Mouse (Mus musculus) midbrain, embryonic 10.5 days (tissue): ENCODE results near the gene P2rx3. TPM values are rescaled to one million over a fixed set of nuclear protein-coding genes. Genes with fewer than 3 reads are reported as not detected.

Experiments used
- DNase-seq: peaks from one replicate; pipeline ENCODE4 v3.0.0-alpha.2; 2017; ENCODE audit warnings: low spot score
- H3K27ac ChIP-seq: fragments of 300-500 bp; sonication (generic); replicated peaks from 2 replicates; pipeline ENCODE4 v1.5.1; 2016; ENCODE audit warnings: mild to moderate bottlenecking
- H3K27me3 ChIP-seq: fragments of 300-500 bp; sonication (generic); 2 replicates; pipeline ENCODE4 v1.6.1; 2016; ENCODE audit warnings: low read depth, mild to moderate bottlenecking; ENCODE audit not compliant: poor library complexity, severe bottlenecking
- H3K36me3 ChIP-seq: fragments of 300-500 bp; sonication (generic); 2 replicates; pipeline ENCODE4 v1.6.1; 2016; ENCODE audit warnings: mild to moderate bottlenecking, moderate library complexity
- H3K4me1 ChIP-seq: fragments of 300-500 bp; sonication (generic); 2 replicates; pipeline ENCODE4 v1.6.1; 2016
- H3K4me3 ChIP-seq: fragments of 300-500 bp; sonication (generic); 2 replicates; pipeline ENCODE4 v1.5.1; 2016; ENCODE audit warnings: mild to moderate bottlenecking, moderate library complexity
- H3K9me3 ChIP-seq: fragments of 300-500 bp; sonication (generic); replicated peaks from 2 replicates; pipeline ENCODE4 v1.6.1; 2016; ENCODE audit warnings: mild to moderate bottlenecking
- WGBS: fragments of 180-500 bp; shearing (Covaris S2); methylation state at CpG from one replicate; pipeline ENCODE4 v1.1.7; 2016; 5-methylcytosine and 5-hydroxymethylcytosine counted together
- polyA plus RNA-seq: library from polyadenylated mRNA; unstranded; fragments of >200 nt; fragmentation: Nextera tagmentation; extraction: Ambion mirVana; gene quantifications from 2 replicates; pipeline ENCODE4 v1.2.1, GENCODE M21; 2016

P2rx3 gene
- polyA plus RNA-seq, 1 experiment from 2014 or later: 4.7 TPM

DNA sequence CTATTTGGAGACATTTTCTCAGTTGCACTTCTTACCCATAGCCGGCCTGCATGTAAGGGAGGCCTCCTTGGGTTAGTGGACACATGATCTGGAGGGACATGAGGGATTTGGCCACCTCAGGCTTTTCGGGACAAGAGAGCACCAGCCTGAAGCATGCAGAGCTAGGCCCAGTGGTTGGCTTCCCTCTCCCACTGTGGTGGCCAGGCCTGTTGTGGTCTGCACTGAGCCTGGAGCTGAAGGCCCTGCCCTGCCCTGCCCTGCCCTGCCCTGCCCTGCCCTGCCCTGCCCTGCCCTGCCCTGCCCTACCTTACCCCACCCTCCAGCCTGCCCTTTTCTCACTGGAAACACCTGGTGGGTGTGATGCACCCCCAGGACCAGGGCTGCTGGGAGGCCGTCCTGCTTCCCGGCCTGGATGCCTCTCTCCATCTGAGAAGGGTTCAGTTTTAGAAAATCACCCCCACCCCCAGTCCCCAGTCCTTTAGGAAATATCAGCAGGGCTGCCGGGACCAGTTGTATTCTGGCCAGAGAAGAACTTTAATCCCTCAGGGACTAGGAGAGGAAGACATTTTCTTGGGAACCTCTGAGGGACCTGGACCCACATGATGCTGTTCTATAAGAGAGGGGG is 16.0 kb upstream of the P2rx3 start:
- no peaks in the 10 kb centered on the region for H3K27me3 ChIP-seq
- no peak for DNase-seq
- peaks cover 70% of the 10 kb centered on the region for H3K36me3 ChIP-seq
- peaks cover 29% of the 10 kb centered on the region for H3K4me1 ChIP-seq
- WGBS: 89% methylated on average over 5 of the region's 5 CpGs
- no peaks in the 10 kb centered on the region for H3K9me3 ChIP-seq
- no peak overlapping the region for H3K4me3 ChIP-seq
- no peak overlapping the region for H3K27ac ChIP-seq

DNA sequence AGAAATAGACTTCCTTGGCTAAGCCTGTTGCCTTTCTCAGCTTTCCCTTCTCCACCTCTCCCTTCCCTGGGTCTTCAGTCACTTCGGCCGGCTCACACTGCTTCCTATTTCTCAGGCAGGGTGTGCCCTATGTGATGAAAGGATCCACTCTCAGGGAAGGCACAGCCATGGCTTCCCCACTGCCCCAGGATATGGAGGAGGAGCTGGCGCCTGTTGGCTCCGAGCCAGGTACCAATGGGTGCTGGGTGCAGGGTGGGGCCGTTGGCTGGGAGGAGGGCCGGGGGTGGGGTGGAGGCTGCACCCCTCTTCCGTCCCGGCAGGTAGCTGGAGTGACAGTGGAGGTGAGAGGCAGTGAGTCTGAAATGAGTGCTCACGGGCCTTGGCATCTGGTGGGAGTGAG is 13.5 kb upstream of the P2rx3 start:
- H3K4me1 ChIP-seq: peaks cover 42% of the 10 kb centered on the region
- H3K27ac ChIP-seq: peak overlapping the region; percentile 76
- no peaks in the 10 kb centered on the region for H3K27me3 ChIP-seq
- H3K4me3 ChIP-seq: peak overlapping the region; percentile 79
- WGBS: 65% methylated on average over 9 of the region's 9 CpGs
- peaks cover 60% of the 10 kb centered on the region for H3K36me3 ChIP-seq
- H3K9me3 ChIP-seq: no peaks in the 10 kb centered on the region
- no peak for DNase-seq

DNA sequence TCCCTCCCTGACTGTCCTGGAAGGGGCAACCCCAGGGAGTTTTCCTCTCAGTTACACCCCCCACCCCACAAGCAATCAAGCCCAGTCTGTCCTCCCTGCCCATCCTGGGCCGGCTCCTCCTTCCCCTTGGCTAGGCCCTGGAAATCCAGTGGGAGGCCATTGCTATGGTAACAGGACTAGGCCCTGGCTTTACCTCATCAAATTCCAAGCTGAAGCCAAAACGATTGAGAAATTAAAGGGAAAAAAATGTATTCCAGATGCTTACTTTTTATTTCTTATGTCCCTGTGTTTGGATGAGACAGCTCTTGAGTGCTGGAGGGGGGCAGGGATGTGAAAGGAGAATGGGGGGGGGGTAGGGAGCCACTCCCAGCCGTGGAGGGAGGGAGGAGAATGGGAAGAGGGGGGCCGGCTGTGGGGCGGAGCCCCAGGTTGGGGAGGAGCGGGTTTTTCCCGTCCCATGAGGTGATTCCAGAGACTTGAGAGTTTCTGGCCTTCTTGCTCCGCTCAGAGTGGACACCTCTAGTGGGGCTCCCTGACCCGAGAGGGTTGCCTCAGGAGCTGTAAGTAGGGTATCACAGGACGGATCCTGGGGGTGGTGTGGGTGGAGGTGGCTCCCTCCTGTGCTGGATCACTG is 12.9 kb upstream of the P2rx3 start:
- Histone ChIP-seq H3K27me3 (no peaks in the 10 kb centered on the region), H3K4me3 (peak overlapping the region; percentile 79), H3K27ac (peak overlapping the region; percentile 76), H3K9me3 (no peaks in the 10 kb centered on the region), H3K4me1 (peaks cover 42% of the 10 kb centered on the region), H3K36me3 (peaks cover 60% of the 10 kb centered on the region)
- WGBS: 5% methylated on average over 10 of the region's 10 CpGs
- peak; percentile 63 for DNase-seq

DNA sequence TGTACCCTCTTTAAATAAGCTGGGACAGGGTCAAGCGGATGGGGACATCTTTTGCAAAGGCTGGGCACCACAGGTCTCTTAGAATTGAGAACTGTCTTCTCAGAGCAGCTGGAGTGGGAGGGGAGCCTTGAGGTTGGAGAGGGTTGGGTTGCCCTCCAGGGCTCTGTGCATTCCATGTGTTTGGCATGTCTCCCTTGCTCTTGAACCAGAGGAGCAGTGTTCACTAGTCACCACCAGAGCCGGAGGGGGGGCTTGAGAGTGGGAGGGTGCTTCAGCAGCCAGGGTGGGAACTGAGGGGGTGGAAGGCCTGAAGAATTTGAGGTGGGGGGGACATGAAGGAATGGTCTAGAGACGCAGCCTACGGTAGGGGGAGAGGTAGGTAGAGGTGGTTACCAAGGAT is 12.0 kb upstream of the P2rx3 start:
- Histone ChIP-seq H3K36me3 (peaks cover 60% of the 10 kb centered on the region), H3K4me3 (peak overlapping the region; percentile 79), H3K4me1 (peaks cover 42% of the 10 kb centered on the region), H3K27me3 (no peaks in the 10 kb centered on the region), H3K9me3 (no peaks in the 10 kb centered on the region), H3K27ac (peak overlapping the region; percentile 46)
- DNase-seq: no peak
- 67% methylated on average over 4 of the region's 4 CpGs for whole genome bisulfite sequencing

DNA sequence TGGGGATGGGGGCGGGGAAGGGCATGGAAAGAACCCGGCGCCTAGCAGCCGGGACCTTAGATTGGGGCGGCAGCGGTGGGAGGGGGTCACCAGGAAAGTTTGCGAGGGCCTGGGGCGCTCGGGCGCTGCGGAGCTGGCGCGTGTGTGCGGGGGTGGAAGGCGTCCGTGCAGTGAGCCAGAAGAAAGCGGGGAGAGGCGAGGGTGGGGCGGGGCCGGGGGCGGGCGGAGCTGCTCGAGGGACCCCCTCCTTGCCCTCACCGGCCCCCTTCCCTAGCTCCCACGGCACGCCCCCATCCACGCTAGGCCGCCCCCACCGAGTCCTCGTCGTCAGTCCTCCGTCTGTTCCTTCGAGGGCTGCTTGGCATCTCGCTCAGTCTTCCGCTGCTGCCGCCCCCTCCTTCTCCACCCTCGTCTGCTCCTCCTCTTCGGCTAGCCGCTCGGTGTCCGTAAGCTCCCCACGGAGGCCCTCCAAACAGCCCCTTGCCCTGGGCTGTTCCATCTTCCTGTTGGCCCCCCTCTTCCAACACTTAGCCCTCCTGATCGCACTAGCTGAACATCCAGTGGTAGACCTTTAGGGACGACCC is 11.0 kb upstream of the P2rx3 start:
- H3K27ac ChIP-seq: peak overlapping the region; percentile 92
- H3K4me1 ChIP-seq: peaks cover 42% of the 10 kb centered on the region
- no peaks in the 10 kb centered on the region for H3K9me3 ChIP-seq
- peaks cover 60% of the 10 kb centered on the region for H3K36me3 ChIP-seq
- DNase-seq: peak; percentile 73
- WGBS: 1% methylated on average over 40 of the region's 44 CpGs
- peak overlapping the region; percentile 79 for H3K4me3 ChIP-seq
- no peaks in the 10 kb centered on the region for H3K27me3 ChIP-seq

DNA sequence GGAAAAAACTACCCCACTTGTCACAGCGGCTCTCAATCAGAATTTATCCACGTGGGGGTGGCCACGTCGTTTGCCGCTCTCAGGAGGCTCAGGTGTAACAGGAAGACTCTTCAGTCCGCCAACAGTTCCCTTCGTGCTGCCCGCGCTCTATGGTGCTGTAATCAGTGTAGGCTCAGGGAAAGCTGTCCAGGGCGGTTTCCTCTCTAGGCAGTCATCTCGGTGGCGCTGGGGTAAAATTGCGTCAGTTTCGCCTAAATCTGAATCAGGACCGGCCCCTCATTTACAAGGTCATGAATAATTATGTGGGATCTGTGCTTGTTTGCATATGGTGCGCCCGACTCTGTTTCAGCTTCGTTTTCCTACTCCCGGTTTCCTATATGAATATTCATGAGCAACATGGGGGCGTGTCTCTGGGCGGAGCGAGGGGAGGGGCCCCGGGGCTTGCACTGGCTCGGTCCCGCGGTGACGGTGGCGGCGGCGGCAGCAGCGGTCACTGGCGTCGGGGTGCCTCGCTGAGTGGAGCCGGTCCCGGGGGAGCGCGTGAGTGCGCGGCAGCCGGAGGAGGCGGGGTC is 10.4 kb upstream of the P2rx3 start, which contains the start of gene Tnks1bp1:
Gene Tnks1bp1 (plus strand): TSS at position 427 of the 572 bp plus-strand sequence.
- under 1% methylated on average over 42 of the region's 42 CpGs for WGBS
- H3K36me3 ChIP-seq: peaks cover 60% of the 10 kb centered on the region
- no peaks in the 10 kb centered on the region for H3K27me3 ChIP-seq
- peak within 1 kb of the TSS; percentile 79 for H3K4me3 ChIP-seq
- DNase-seq: peak; percentile 94
- H3K27ac ChIP-seq: peak within 1 kb of the TSS; percentile 92
- H3K4me1 ChIP-seq: peaks cover 42% of the 10 kb centered on the region
- H3K9me3 ChIP-seq: no peaks in the 10 kb centered on the region

DNA sequence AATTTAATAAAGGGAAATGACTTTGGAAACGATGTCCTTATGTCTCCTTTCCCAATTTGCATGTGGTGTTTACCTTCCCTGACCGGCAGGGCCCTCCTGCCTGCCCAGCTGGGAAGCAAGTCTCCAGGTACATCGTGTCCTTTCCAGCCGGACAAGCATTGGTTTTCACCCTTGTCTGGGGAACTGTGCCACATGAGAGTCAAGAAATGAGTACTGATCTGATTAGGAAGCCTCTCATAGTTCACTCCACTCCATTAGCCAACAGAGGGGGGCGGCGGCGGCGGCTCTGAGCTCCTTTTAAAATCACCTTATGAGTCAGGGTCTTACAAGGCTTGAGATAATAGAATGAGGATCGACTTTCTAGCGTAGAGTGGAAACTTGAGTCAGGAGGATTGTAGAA is 9.8 kb upstream of the P2rx3 start:
- Histone ChIP-seq H3K9me3 (no peaks in the 10 kb centered on the region), H3K27ac (peak overlapping the region; percentile 92; the same call in 1 of the 2 replicates), H3K36me3 (peaks cover 60% of the 10 kb centered on the region), H3K27me3 (no peaks in the 10 kb centered on the region), H3K4me1 (peaks cover 42% of the 10 kb centered on the region), H3K4me3 (peak overlapping the region; percentile 79)
- 60% methylated on average over 10 of the region's 10 CpGs for WGBS
- DNase-seq: no peak

DNA sequence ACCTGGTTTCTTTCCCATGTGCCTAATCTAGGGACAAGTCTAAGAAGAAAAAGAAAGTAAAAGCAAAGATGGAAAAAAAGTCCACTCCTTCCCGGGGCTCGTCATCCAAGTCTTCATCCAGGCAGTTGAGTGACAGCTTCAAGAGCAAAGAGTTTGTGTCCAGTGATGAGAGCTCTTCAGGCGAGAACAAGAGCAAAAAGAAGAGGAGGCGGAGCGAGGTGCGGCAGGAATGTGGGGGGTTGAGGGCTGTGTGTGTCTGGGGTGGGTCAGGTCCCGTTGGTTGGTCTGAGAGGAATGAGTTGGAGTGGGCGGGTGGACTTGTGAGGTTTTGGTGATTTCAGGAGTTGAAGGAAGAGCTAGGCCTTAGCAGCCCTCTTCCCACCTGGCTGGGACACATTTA is 9.0 kb upstream of the P2rx3 start:
- no peak for DNase-seq
- H3K27ac ChIP-seq: no peak overlapping the region
- H3K9me3 ChIP-seq: no peaks in the 10 kb centered on the region
- 84% methylated on average over 8 of the region's 8 CpGs for WGBS
- H3K4me3 ChIP-seq: no peak overlapping the region
- no peaks in the 10 kb centered on the region for H3K27me3 ChIP-seq
- H3K36me3 ChIP-seq: peaks cover 60% of the 10 kb centered on the region
- H3K4me1 ChIP-seq: peaks cover 42% of the 10 kb centered on the region

DNA sequence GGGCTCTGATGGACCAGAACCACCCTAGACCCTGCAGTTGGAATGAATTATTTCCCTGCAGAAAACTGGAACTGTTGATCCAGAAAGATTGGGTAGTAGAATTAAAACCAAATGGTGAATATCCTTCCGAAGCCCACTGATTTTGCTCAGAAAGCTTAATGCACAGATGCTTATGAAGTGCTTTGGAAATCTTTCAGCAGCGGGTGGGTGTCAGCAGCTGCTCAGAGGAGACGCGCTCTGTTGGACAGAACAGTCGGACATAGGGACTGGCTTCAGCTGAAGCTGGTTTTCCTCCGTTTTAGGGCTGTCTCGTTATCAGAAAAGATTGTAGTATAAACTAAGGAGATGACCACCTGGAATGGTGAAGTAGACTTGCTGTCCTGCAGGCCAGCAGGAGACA is 6.4 kb upstream of the P2rx3 start:
- DNase-seq: no peak

DNA sequence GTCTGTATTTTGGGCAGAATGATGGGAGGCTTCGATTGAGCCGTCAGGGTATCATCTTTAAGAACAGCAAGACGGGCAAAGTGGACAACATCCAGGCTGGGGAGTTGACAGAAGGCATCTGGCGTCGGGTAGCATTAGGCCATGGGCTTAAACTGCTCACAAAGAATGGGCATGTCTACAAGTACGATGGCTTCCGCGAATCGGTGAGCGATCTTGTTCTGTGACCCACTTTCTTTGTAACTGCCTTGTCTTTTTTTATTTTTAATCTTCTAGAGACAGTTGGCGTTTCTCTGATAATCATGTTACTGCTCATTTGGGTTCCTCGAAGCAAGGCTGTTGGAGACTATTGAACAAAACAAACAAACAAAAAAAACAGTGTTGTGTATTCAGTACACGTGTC is 1.1 kb upstream of the P2rx3 start:
- Histone ChIP-seq H3K4me3 (peak overlapping the region; percentile 78), H3K27ac (peak overlapping the region; percentile 95), H3K27me3 (no peaks in the 10 kb centered on the region), H3K36me3 (peaks cover 48% of the 10 kb centered on the region), H3K9me3 (no peaks in the 10 kb centered on the region), H3K4me1 (peaks cover 26% of the 10 kb centered on the region)
- WGBS: 86% methylated on average over 13 of the region's 13 CpGs
- no peak for DNase-seq

More for the DNA sequence above, 6.4 kb upstream of the P2rx3 start:
- Histone ChIP-seq H3K4me1 (peaks cover 18% of the 10 kb centered on the region), H3K4me3 (no peak overlapping the region), H3K27ac (no peak overlapping the region), H3K27me3 (no peaks in the 10 kb centered on the region), H3K9me3 (no peaks in the 10 kb centered on the region), H3K36me3 (peaks cover 85% of the 10 kb centered on the region)
- 95% methylated on average over 7 of the region's 7 CpGs for WGBS

DNA sequence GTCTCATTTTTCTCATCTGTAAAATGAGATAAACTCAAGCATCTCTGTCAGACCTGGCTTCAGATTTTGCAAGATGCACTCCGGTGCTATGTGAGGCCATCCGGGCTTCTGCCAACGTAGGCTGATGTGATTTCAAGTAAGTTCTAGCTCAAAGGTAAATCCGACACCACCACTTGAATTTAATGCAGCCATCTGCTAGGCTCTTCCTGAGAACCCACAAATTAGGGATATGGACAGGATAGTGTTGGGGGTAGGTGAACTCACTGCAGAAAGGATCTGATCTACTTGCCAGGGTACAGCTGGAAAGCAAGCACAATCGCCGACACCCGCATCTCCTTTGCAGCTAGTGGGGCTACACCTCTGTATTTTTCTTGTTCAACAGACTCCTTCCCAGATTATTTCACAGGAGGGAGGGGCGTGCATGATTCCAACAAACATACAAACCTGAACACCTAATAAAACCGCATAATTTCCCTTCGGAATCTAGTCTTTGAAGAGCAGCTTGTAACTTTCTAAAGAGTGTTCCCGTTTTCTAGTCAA is 685 bp downstream of the P2rx3 start:
- peak overlapping the region; percentile 95 for H3K27ac ChIP-seq

DNA sequence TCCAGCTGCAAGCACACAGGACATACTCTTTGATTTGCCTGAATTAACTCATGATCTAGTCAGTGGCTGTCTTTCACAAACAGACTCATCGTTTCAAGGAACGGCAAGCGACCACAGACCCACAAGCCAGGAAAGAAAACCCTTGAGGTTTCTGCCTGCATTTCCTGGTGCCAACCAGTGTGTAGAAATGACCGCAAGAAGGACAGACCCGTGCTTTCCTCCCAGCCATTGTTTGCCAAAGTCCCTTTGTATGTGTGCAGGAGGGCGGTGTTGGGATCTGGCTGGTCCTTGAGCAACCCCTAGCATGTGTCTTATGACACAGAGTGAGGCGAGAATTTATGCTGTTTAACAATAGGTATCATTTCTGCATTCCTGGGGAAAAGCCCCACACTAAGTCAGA is 3.1 kb downstream of the P2rx3 start:
- WGBS: 86% methylated on average over 7 of the region's 7 CpGs
- Histone ChIP-seq H3K27me3 (no peaks in the 10 kb centered on the region), H3K4me1 (peaks cover 26% of the 10 kb centered on the region), H3K36me3 (peaks cover 6% of the 10 kb centered on the region), H3K9me3 (no peaks in the 10 kb centered on the region), H3K4me3 (no peak overlapping the region), H3K27ac (no peak overlapping the region)
- DNase-seq: no peak

More for the DNA sequence above, 685 bp downstream of the P2rx3 start:
- WGBS: 11% methylated on average over 11 of the region's 11 CpGs
- Histone ChIP-seq H3K9me3 (no peaks in the 10 kb centered on the region), H3K36me3 (peaks cover 30% of the 10 kb centered on the region), H3K4me1 (peaks cover 26% of the 10 kb centered on the region), H3K4me3 (peak overlapping the region; percentile 78), H3K27me3 (no peaks in the 10 kb centered on the region)
- DNase-seq: no peak
